Mouse (Mus musculus): ENCODE results near the gene Med9. TPM values are rescaled to one million over a fixed set of nuclear protein-coding genes. Genes with fewer than 3 reads are reported as not detected.

The Med9 gene
- polyA plus RNA-seq, 1 experiment, result 19.8 TPM

DNA sequence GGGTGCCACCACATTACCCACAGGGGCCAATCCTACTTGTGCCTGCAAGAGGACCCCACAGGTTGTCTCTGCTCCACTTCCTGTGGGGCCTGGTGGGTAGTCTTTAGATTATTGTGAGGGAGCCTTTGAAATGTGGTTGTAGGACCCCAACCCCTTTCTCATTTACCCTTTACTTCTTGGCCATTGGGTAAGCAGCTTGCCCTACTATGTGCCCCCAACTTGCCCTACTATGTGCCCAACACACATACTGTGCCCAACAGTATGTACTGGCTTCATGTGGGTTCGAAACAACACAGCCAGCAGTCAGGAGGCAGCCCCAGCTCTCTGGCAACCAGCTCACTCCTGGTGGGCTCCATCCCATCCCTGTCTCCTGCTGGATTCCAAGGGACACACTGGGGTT is 19.8 kb downstream of the Med9 start:
- Histone ChIP-seq H3K27me3 (ENCODE audit: control insufficient read depth, insufficient read depth, low read length, poor library complexity, severe bottlenecking) (no peaks in the 10 kb centered on the region), H3K4me3 (ENCODE audit: low read depth, low read length) (no peak overlapping the region), H3K4me1 (ENCODE audit: control insufficient read depth, insufficient read depth, low read length) (peaks cover 2% of the 10 kb centered on the region), H3K9me3 (replicated peaks; ENCODE audit: control insufficient read depth, insufficient read depth, low read length, poor library complexity, severe bottlenecking) (no peaks in the 10 kb centered on the region), H3K36me3 (ENCODE audit: control insufficient read depth, insufficient read depth, low read length, poor library complexity, severe bottlenecking) (no peaks in the 10 kb centered on the region), H3K27ac (ENCODE audit: insufficient read depth, low read length) (no peak overlapping the region), H3K9ac (ENCODE audit: low read depth, poor library complexity, severe bottlenecking) (no peak overlapping the region)
- TF ChIP-seq CTCF (IDR thresholded peaks at IDR 0.05; ENCODE audit: low read depth, low read length) (no peak), EP300 (IDR thresholded peaks at IDR 0.05; ENCODE audit: insufficient read depth, low read depth, low read length) (no peak), POLR2A (IDR thresholded peaks at IDR 0.05; ENCODE audit: insufficient read depth, low read length) (no peak)

DNA sequence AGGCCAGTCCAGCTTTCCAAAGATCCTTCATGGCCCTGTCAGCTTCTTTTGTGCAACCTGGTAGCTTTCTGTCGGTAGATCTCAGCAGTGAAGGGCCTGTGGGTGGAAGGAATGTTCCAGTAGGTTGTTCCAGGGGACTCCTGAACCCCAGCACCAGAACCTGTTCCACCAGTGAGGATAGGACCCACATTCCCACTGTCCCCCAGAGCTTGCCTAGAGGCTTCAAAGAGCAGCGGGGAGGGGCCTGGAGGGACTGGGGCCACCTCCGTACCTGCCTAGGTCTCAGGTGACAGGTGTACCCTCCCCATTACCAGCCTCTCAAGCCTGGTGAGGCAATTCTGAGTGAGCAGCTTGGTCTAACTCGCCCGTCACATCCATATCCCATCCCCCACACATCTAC is 22.8 kb downstream of the Med9 start:
- Histone ChIP-seq H3K27me3 (ENCODE audit: control insufficient read depth, insufficient read depth, low read length, poor library complexity, severe bottlenecking) (no peaks in the 10 kb centered on the region), H3K9ac (ENCODE audit: low read depth, poor library complexity, severe bottlenecking) (no peak overlapping the region), H3K4me3 (ENCODE audit: low read depth, low read length) (no peak overlapping the region), H3K4me1 (ENCODE audit: control insufficient read depth, insufficient read depth, low read length) (peaks cover 2% of the 10 kb centered on the region), H3K36me3 (ENCODE audit: control insufficient read depth, insufficient read depth, low read length, poor library complexity, severe bottlenecking) (no peaks in the 10 kb centered on the region), H3K9me3 (replicated peaks; ENCODE audit: control insufficient read depth, insufficient read depth, low read length, poor library complexity, severe bottlenecking) (no peaks in the 10 kb centered on the region), H3K27ac (ENCODE audit: insufficient read depth, low read length) (no peak overlapping the region)
- TF ChIP-seq EP300 (IDR thresholded peaks at IDR 0.05; ENCODE audit: insufficient read depth, low read depth, low read length) (no peak), CTCF (IDR thresholded peaks at IDR 0.05; ENCODE audit: low read depth, low read length) (no peak), POLR2A (IDR thresholded peaks at IDR 0.05; ENCODE audit: insufficient read depth, low read length) (no peak)

DNA sequence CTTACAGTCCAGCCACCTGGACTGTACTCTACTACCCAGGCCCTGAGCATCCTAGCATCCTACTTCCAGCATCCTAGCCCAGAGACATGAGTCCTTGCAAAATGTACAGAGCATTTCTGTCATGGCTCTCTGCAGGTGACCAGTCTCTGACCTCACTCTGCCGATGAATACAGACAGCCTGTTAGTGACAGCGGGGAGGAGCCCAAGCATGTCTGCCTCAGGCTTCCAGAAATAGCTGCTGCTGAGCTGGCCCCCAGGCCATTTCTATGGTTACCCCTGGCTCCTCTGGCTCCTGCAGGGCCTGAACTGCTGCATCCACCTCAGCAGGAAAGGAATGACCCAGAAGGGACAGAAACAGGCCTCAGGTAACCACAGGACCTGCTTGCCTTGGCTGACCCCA is 23.7 kb downstream of the Med9 start:
- Histone ChIP-seq H3K36me3 (ENCODE audit: control insufficient read depth, insufficient read depth, low read length, poor library complexity, severe bottlenecking) (no peaks in the 10 kb centered on the region), H3K9ac (ENCODE audit: low read depth, poor library complexity, severe bottlenecking) (no peak overlapping the region), H3K4me1 (ENCODE audit: control insufficient read depth, insufficient read depth, low read length) (peaks cover 2% of the 10 kb centered on the region), H3K4me3 (ENCODE audit: low read depth, low read length) (no peak overlapping the region), H3K27ac (ENCODE audit: insufficient read depth, low read length) (no peak overlapping the region), H3K27me3 (ENCODE audit: control insufficient read depth, insufficient read depth, low read length, poor library complexity, severe bottlenecking) (no peaks in the 10 kb centered on the region), H3K9me3 (replicated peaks; ENCODE audit: control insufficient read depth, insufficient read depth, low read length, poor library complexity, severe bottlenecking) (no peaks in the 10 kb centered on the region)
- TF ChIP-seq EP300 (IDR thresholded peaks at IDR 0.05; ENCODE audit: insufficient read depth, low read depth, low read length), result no peak

DNA sequence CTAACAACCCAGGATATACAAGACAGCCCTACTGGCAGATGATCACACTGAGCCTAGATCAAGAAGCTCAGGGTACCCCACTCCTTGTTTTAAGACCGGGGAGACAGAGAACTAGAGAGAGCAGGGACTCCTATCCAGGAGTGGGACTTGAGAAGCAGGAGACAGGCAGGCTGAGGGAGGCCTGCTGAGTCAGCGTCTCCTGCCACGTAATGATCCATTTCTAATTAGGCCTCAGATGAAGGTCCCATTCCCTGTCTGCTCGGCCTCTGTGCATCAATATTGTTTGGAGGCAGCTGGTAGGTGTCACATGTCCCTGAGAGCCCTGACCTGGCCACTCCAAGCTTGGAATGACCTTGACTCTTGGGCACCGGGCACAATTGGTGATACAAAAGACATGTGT is 25.4 kb downstream of the Med9 start:
- H3K4me1 ChIP-seq (ENCODE audit: control insufficient read depth, insufficient read depth, low read length), result peaks cover 2% of the 10 kb centered on the region
- TF ChIP-seq EP300 (IDR thresholded peaks at IDR 0.05; ENCODE audit: insufficient read depth, low read depth, low read length) (no peak), CTCF (IDR thresholded peaks at IDR 0.05; ENCODE audit: low read depth, low read length) (no peak), POLR2A (IDR thresholded peaks at IDR 0.05; ENCODE audit: insufficient read depth, low read length) (no peak)
- H3K4me3 ChIP-seq (ENCODE audit: low read depth, low read length), result no peak overlapping the region
- no peaks in the 10 kb centered on the region for H3K9me3 ChIP-seq (replicated peaks; ENCODE audit: control insufficient read depth, insufficient read depth, low read length, poor library complexity, severe bottlenecking)
- H3K27me3 ChIP-seq (ENCODE audit: control insufficient read depth, insufficient read depth, low read length, poor library complexity, severe bottlenecking), result no peaks in the 10 kb centered on the region
- no peak overlapping the region for H3K9ac ChIP-seq (ENCODE audit: low read depth, poor library complexity, severe bottlenecking)
- no peaks in the 10 kb centered on the region for H3K36me3 ChIP-seq (ENCODE audit: control insufficient read depth, insufficient read depth, low read length, poor library complexity, severe bottlenecking)
- H3K27ac ChIP-seq (ENCODE audit: insufficient read depth, low read length), result no peak overlapping the region

DNA sequence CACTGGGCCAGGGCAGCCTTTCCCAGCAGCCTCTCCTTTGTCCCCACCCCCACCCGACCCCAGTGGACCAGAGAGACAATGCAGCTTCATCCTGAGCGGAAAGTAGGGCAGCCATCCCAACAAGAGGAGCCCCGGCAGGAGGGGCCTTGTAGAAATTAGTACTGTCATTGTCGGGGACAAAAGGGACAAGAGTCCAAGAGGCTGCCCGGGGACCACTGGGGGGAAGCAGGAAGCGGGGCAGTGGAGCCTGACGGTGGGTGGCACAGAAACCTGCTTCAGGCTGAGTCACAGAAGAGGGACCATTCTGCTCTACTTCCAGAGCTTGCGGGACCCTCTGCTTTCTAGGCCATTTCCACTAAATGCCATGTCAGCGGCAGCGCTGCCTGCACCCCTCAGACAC is 27.2 kb downstream of the Med9 start:
- H3K4me1 ChIP-seq (ENCODE audit: control insufficient read depth, insufficient read depth, low read length), result peaks cover 2% of the 10 kb centered on the region
- no peaks in the 10 kb centered on the region for H3K9me3 ChIP-seq (replicated peaks; ENCODE audit: control insufficient read depth, insufficient read depth, low read length, poor library complexity, severe bottlenecking)
- no peak overlapping the region for H3K9ac ChIP-seq (ENCODE audit: low read depth, poor library complexity, severe bottlenecking)
- TF ChIP-seq EP300 (IDR thresholded peaks at IDR 0.05; ENCODE audit: insufficient read depth, low read depth, low read length) (no peak), CTCF (IDR thresholded peaks at IDR 0.05; ENCODE audit: low read depth, low read length) (no peak), POLR2A (IDR thresholded peaks at IDR 0.05; ENCODE audit: insufficient read depth, low read length) (no peak)
- no peak overlapping the region for H3K27ac ChIP-seq (ENCODE audit: insufficient read depth, low read length)
- no peaks in the 10 kb centered on the region for H3K27me3 ChIP-seq (ENCODE audit: control insufficient read depth, insufficient read depth, low read length, poor library complexity, severe bottlenecking)
- no peak overlapping the region for H3K4me3 ChIP-seq (ENCODE audit: low read depth, low read length)
- no peaks in the 10 kb centered on the region for H3K36me3 ChIP-seq (ENCODE audit: control insufficient read depth, insufficient read depth, low read length, poor library complexity, severe bottlenecking)

DNA sequence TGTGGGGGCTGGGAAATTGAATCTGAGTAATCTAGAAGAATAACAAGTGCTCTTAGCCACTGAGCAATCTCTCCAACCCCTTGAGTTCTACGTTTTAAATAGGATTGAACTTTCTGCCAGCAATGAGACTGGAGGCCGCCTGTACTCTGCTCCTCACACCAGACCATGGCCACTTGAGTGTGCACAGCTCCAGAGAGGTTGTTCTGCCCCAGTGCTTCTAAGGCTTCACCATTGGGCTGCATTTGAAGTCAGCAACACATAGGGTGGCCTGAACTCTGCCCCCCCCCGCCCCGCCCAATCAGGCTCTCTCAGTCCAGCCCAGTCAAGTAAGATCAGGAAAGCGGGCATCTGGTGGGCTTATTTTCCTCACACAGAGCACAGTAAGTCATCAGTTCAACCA is 29.8 kb downstream of the Med9 start:
- H3K27me3 ChIP-seq (ENCODE audit: control insufficient read depth, insufficient read depth, low read length, poor library complexity, severe bottlenecking), result no peaks in the 10 kb centered on the region
- no peaks in the 10 kb centered on the region for H3K4me1 ChIP-seq (ENCODE audit: control insufficient read depth, insufficient read depth, low read length)
- no peaks in the 10 kb centered on the region for H3K9me3 ChIP-seq (replicated peaks; ENCODE audit: control insufficient read depth, insufficient read depth, low read length, poor library complexity, severe bottlenecking)
- no peak for TF ChIP-seq POLR2A (IDR thresholded peaks at IDR 0.05; ENCODE audit: insufficient read depth, low read length)
- TF ChIP-seq CTCF (IDR thresholded peaks at IDR 0.05; ENCODE audit: low read depth, low read length), result no peak
- no peak for TF ChIP-seq EP300 (IDR thresholded peaks at IDR 0.05; ENCODE audit: insufficient read depth, low read depth, low read length)
- no peaks in the 10 kb centered on the region for H3K36me3 ChIP-seq (ENCODE audit: control insufficient read depth, insufficient read depth, low read length, poor library complexity, severe bottlenecking)
- H3K4me3 ChIP-seq (ENCODE audit: low read depth, low read length), result no peak overlapping the region
- H3K27ac ChIP-seq (ENCODE audit: insufficient read depth, low read length), result no peak overlapping the region
- no peak overlapping the region for H3K9ac ChIP-seq (ENCODE audit: low read depth, poor library complexity, severe bottlenecking)
